Mouse (Mus musculus) forebrain, embryonic 16.5 days (tissue): ENCODE measurements around the gene Clec16a. TPM values are rescaled to one million over a fixed set of nuclear protein-coding genes. Genes with fewer than 3 reads are reported as not detected.

ENCODE experiments used
- ATAC-seq: fragments of 200-750 bp; cut with Nextera tagmentation; 2 replicates; pipeline ENCODE4 v1.8.0; 2017; ENCODE audit warnings: mild to moderate bottlenecking, moderate library complexity
- H3K27ac ChIP-seq: fragments of 300-500 bp; sonication (generic); 2 replicates; pipeline ENCODE4 v1.5.1; 2014; ENCODE audit warnings: low read length, control low read depth
- H3K27me3 ChIP-seq: fragments of 300-500 bp; sonication (generic); replicated peaks from 2 replicates; pipeline ENCODE4 v1.6.1; 2014; ENCODE audit warnings: low read length; ENCODE audit not compliant: control insufficient read depth, insufficient read depth
- H3K36me3 ChIP-seq: fragments of 300-500 bp; sonication (generic); 2 replicates; pipeline ENCODE4 v1.6.1; 2014; ENCODE audit not compliant: control insufficient read depth, insufficient read depth
- H3K4me1 ChIP-seq: fragments of 300-500 bp; sonication (generic); replicated peaks from 2 replicates; pipeline ENCODE4 v1.6.1; 2014; ENCODE audit warnings: low read length; ENCODE audit not compliant: control insufficient read depth, insufficient read depth
- H3K4me2 ChIP-seq: fragments of 300-500 bp; sonication (generic); 2 replicates; pipeline ENCODE4 v1.6.1; 2014; ENCODE audit warnings: mild to moderate bottlenecking, low read length, control low read depth
- H3K4me3 ChIP-seq: fragments of 300-500 bp; sonication (generic); replicated peaks from 2 replicates; pipeline ENCODE4 v1.5.1; 2014; ENCODE audit warnings: mild to moderate bottlenecking, low read length, control low read depth
- H3K9ac ChIP-seq: fragments of 300-500 bp; sonication (generic); replicated peaks from 2 replicates; pipeline ENCODE4 v1.6.1; 2014; ENCODE audit warnings: low read depth, low read length, control low read depth
- H3K9me3 ChIP-seq: fragments of 300-500 bp; sonication (generic); 2 replicates; pipeline ENCODE4 v1.6.1; 2016; ENCODE audit warnings: low read length; ENCODE audit not compliant: control insufficient read depth
- WGBS: fragments of 180-500 bp; shearing (Covaris S2); extraction: QIAGEN DNeasy Blood & Tissue Kit; methylation state at CpG from one replicate; pipeline ENCODE4 v1.1.7; 2014; 5-methylcytosine and 5-hydroxymethylcytosine counted together
- polyA plus RNA-seq: library from polyadenylated mRNA; unstranded; fragments of >200 nt; fragmentation: Nextera tagmentation; extraction: Ambion mirVana; gene quantifications from 2 replicates; pipeline ENCODE4 v1.2.1, GENCODE M21; 2015

The Clec16a gene
- polyA plus RNA-seq, 1 experiment from 2014 or later: 72.8 TPM

GRCm38 (mm10) chr16:10719971-10720370, 174.8 kb downstream of the Clec16a start:
- H3K9ac ChIP-seq: no peak overlapping the region
- no peak overlapping the region for H3K4me3 ChIP-seq
- H3K4me1 ChIP-seq: 0 out of 2 replicates have a peak, but pooled peaks cover 2% of the 10 kb centered on the region
- no peaks in the 10 kb centered on the region for H3K9me3 ChIP-seq
- H3K36me3 ChIP-seq: no peaks in the 10 kb centered on the region
- H3K27me3 ChIP-seq: no peaks in the 10 kb centered on the region
- peak; percentile 33; the same call in 1 of the 2 replicates for ATAC-seq
- H3K4me2 ChIP-seq: no peak overlapping the region
- no peak overlapping the region for H3K27ac ChIP-seq
- 58% methylated on average over 6 of the region's 6 CpGs for WGBS

- Histone ChIP-seq H3K4me2 (no peak overlapping the region), H3K4me3 (no peak overlapping the region)
- 41% methylated on average over 1 of the region's 1 CpGs for WGBS
Observed at GRCm38 (mm10) chr16:10722882-10723544, 177.9 kb downstream of the Clec16a start.

GRCm38 (mm10) chr16:10723816-10724647, 178.9 kb downstream of the Clec16a start:
- ATAC-seq: no peak
- H3K4me2 ChIP-seq: no peak overlapping the region
- no peak overlapping the region for H3K4me3 ChIP-seq
- no peak overlapping the region for H3K27ac ChIP-seq
- H3K9ac ChIP-seq: no peak overlapping the region
- 82% methylated on average over 5 of the region's 5 CpGs for WGBS
- no peaks in the 10 kb centered on the region for H3K9me3 ChIP-seq
- H3K4me1 ChIP-seq: no peaks in the 10 kb centered on the region
- H3K27me3 ChIP-seq: no peaks in the 10 kb centered on the region
- no peaks in the 10 kb centered on the region for H3K36me3 ChIP-seq

More at GRCm38 (mm10) chr16:10722882-10723544, 177.9 kb downstream of the Clec16a start:
- no peak overlapping the region for H3K27ac ChIP-seq
- no peaks in the 10 kb centered on the region for H3K9me3 ChIP-seq
- H3K36me3 ChIP-seq: no peaks in the 10 kb centered on the region
- H3K4me1 ChIP-seq: no peaks in the 10 kb centered on the region
- no peaks in the 10 kb centered on the region for H3K27me3 ChIP-seq
- no peak overlapping the region for H3K9ac ChIP-seq
- no peak for ATAC-seq

- Histone ChIP-seq H3K27me3 (no peaks in the 10 kb centered on the region), H3K27ac (no peak overlapping the region), H3K9me3 (no peaks in the 10 kb centered on the region), H3K4me2 (no peak overlapping the region), H3K36me3 (no peaks in the 10 kb centered on the region), H3K4me3 (no peak overlapping the region), H3K9ac (no peak overlapping the region), H3K4me1 (no peaks in the 10 kb centered on the region)
- 56% methylated on average over 2 of the region's 2 CpGs for WGBS
- ATAC-seq: no peak
Observed at GRCm38 (mm10) chr16:10725156-10725555, 180.0 kb downstream of the Clec16a start.

GRCm38 (mm10) chr16:10727630-10728029, 182.5 kb downstream of the Clec16a start:
- WGBS: 89% methylated on average over 4 of the region's 4 CpGs
- no peak overlapping the region for H3K4me3 ChIP-seq
- H3K27me3 ChIP-seq: no peaks in the 10 kb centered on the region
- H3K9ac ChIP-seq: no peak overlapping the region
- H3K36me3 ChIP-seq: no peaks in the 10 kb centered on the region
- H3K9me3 ChIP-seq: no peaks in the 10 kb centered on the region
- no peak for ATAC-seq
- no peak overlapping the region for H3K4me2 ChIP-seq
- no peaks in the 10 kb centered on the region for H3K4me1 ChIP-seq
- H3K27ac ChIP-seq: no peak overlapping the region

- Histone ChIP-seq H3K9me3 (no peaks in the 10 kb centered on the region), H3K4me2 (no peak overlapping the region), H3K36me3 (no peaks in the 10 kb centered on the region), H3K27me3 (no peaks in the 10 kb centered on the region), H3K4me1 (no peaks in the 10 kb centered on the region), H3K4me3 (no peak overlapping the region), H3K27ac (no peak overlapping the region), H3K9ac (no peak overlapping the region)
- ATAC-seq: no peak
- 61% methylated on average over 3 of the region's 3 CpGs for WGBS
Observed at GRCm38 (mm10) chr16:10728886-10729285, 183.7 kb downstream of the Clec16a start.

- Histone ChIP-seq H3K4me2 (no peak overlapping the region), H3K4me1 (no peaks in the 10 kb centered on the region), H3K9ac (no peak overlapping the region), H3K27ac (no peak overlapping the region), H3K36me3 (no peaks in the 10 kb centered on the region), H3K4me3 (no peak overlapping the region), H3K27me3 (no peaks in the 10 kb centered on the region), H3K9me3 (no peaks in the 10 kb centered on the region)
- 77% methylated on average over 4 of the region's 4 CpGs for WGBS
- ATAC-seq: no peak
Observed at GRCm38 (mm10) chr16:10730941-10731340, 185.8 kb downstream of the Clec16a start.

GRCm38 (mm10) chr16:10731785-10732184, 186.6 kb downstream of the Clec16a start:
- no peak overlapping the region for H3K9ac ChIP-seq
- no peaks in the 10 kb centered on the region for H3K9me3 ChIP-seq
- H3K36me3 ChIP-seq: no peaks in the 10 kb centered on the region
- H3K27me3 ChIP-seq: no peaks in the 10 kb centered on the region
- no peak for ATAC-seq
- H3K4me3 ChIP-seq: no peak overlapping the region
- no peaks in the 10 kb centered on the region for H3K4me1 ChIP-seq
- 78% methylated on average over 4 of the region's 4 CpGs for WGBS
- H3K4me2 ChIP-seq: no peak overlapping the region
- H3K27ac ChIP-seq: no peak overlapping the region

- Histone ChIP-seq H3K4me3 (no peak overlapping the region), H3K9ac (no peak overlapping the region), H3K27me3 (no peaks in the 10 kb centered on the region), H3K27ac (no peak overlapping the region), H3K4me1 (no peaks in the 10 kb centered on the region), H3K36me3 (no peaks in the 10 kb centered on the region), H3K9me3 (no peaks in the 10 kb centered on the region), H3K4me2 (no peak overlapping the region)
- WGBS: 85% methylated on average over 5 of the region's 5 CpGs
- ATAC-seq: no peak
Observed at GRCm38 (mm10) chr16:10732421-10732820, 187.3 kb downstream of the Clec16a start.
